Mouse (Mus musculus) testis, postnatal 10 days (tissue): ENCODE data around the gene Irf3.
A peak's percentile ranks its signal among the peaks of the same experiment; 100 is the strongest.

ENCODE experiments used
- DNase-seq: peaks from one replicate; pipeline ENCODE4 v3.0.0; 2021; ENCODE audit warnings: low spot score

The Irf3 gene

GRCm38 (mm10) chr7:44997231-44997939, at the start of gene Irf3:
TSS of gene Irf3 (plus strand) at chr7:44997648.
- DNase-seq, result peak; percentile 98

GRCm38 (mm10) chr7:44949922-44950321, 47.5 kb upstream of the Irf3 start:
- no peak for DNase-seq

GRCm38 (mm10) chr7:44951960-44952359, 45.5 kb upstream of the Irf3 start:
- peak; percentile 81 for DNase-seq

GRCm38 (mm10) chr7:44952611-44953306, 44.7 kb upstream of the Irf3 start:
- DNase-seq, result peak; percentile 97

- DNase-seq, result peak; percentile 47
Observed at GRCm38 (mm10) chr7:44953561-44953960, 43.9 kb upstream of the Irf3 start.

- peak; percentile 48 for DNase-seq
Observed at GRCm38 (mm10) chr7:44954091-44954885, 43.2 kb upstream of the Irf3 start.

GRCm38 (mm10) chr7:44955628-44956027, 41.8 kb upstream of the Irf3 start:
- DNase-seq, result no peak

GRCm38 (mm10) chr7:44956266-44956665, 41.2 kb upstream of the Irf3 start:
- DNase-seq, result peak; percentile 47

GRCm38 (mm10) chr7:44957183-44957835, 40.1 kb upstream of the Irf3 start:
- DNase-seq, result peak; percentile 57

GRCm38 (mm10) chr7:44958208-44958607, 39.2 kb upstream of the Irf3 start:
- DNase-seq, result peak; percentile 65

- DNase-seq, result peak; percentile 40
Observed at GRCm38 (mm10) chr7:44959281-44959680, 38.2 kb upstream of the Irf3 start.

- peak; percentile 46 for DNase-seq
Observed at GRCm38 (mm10) chr7:44959874-44960511, 37.5 kb upstream of the Irf3 start.

- no peak for DNase-seq
Observed at GRCm38 (mm10) chr7:44960512-44960910, 36.9 kb upstream of the Irf3 start.

- no peak for DNase-seq
Observed at GRCm38 (mm10) chr7:44962337-44962736, 35.1 kb upstream of the Irf3 start.

- no peak for DNase-seq
Observed at GRCm38 (mm10) chr7:44962831-44963230, 34.6 kb upstream of the Irf3 start.

- DNase-seq, result no peak
Observed at GRCm38 (mm10) chr7:44964990-44965389, 32.5 kb upstream of the Irf3 start.

- DNase-seq, result peak; percentile 54
Observed at GRCm38 (mm10) chr7:44965975-44966374, 31.5 kb upstream of the Irf3 start.

- no peak for DNase-seq
Observed at GRCm38 (mm10) chr7:44966638-44967037, 30.8 kb upstream of the Irf3 start.

- peak; percentile 88 for DNase-seq
Observed at GRCm38 (mm10) chr7:44970231-44970691, 27.2 kb upstream of the Irf3 start.

- DNase-seq, result no peak
Observed at GRCm38 (mm10) chr7:44971142-44971541, 26.3 kb upstream of the Irf3 start.

- DNase-seq, result no peak
Observed at GRCm38 (mm10) chr7:44973415-44974130, 23.9 kb upstream of the Irf3 start.
